Mouse (Mus musculus): ENCODE measurements around the gene Lrrc52. TPM values are rescaled to one million over a fixed set of nuclear protein-coding genes. Genes with fewer than 3 reads are reported as not detected.

Lrrc52 gene
- polyA plus RNA-seq, 1 experiment from 2014 or later, result 0.12 TPM

DNA sequence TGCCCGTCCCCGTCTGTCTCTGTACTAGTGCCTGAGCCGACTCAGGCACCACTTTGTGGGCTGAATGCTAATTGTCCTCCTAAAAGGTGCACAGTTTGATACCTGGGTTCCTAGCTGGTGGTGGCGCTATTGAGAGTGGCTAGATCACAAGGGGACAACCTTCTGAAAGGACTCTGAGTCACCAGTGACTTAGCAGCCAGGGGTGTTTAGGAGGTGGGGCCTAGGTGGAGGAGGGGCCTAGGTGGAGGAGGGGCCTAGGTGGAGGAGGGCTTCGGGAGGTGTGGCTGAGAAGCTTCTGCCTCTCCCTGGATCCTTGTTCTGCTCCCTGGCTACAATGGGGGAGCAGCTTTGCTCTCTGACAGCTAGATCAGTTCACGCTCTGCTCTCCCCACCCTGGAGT is 20.1 kb downstream of the Lrrc52 start:
- Histone ChIP-seq H3K4me2 (ENCODE audit: low read depth, low read length) (no peak overlapping the region), H3K4me1 (ENCODE audit: control insufficient read depth, low read depth, low read length) (peaks cover 11% of the 10 kb centered on the region), H3K4me3 (ENCODE audit: low read depth, low read length) (no peak overlapping the region), H3K27ac (ENCODE audit: low read length) (no peak overlapping the region), H3K9ac (ENCODE audit: low read depth, low read length) (no peak overlapping the region), H3K36me3 (ENCODE audit: control insufficient read depth, insufficient read depth) (no peaks in the 10 kb centered on the region), H3K27me3 (ENCODE audit: control insufficient read depth, insufficient read depth, low read depth, low read length) (no peaks in the 10 kb centered on the region), H3K9me3 (replicated peaks; ENCODE audit: control insufficient read depth, low read length) (no peaks in the 10 kb centered on the region)
- WGBS (ENCODE audit: insufficient replicate concordance), result 80% methylated on average over 6 of the region's 6 CpGs
- peak; percentile 60 for ATAC-seq (ENCODE audit: low read depth)

DNA sequence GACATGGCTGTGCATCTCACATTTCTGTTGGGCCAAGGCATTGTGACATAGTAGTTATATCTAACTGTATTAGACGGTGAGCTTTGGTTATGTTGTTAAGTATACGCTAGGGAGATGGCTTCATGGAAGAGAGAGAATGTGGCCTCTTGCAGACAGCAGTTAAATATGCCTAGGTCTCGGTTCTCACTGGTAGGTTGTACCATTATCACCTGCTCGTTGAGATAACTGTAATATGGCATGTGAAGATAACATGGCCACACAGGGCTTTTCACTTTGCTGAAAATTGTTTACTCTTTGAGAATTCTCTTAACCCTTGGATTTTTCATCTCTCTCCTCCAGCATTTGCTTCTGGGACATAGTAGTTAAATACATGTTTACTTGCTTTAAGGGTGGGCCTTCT is 21.4 kb downstream of the Lrrc52 start:
- Histone ChIP-seq H3K4me1 (ENCODE audit: control insufficient read depth, low read depth, low read length) (peaks cover 11% of the 10 kb centered on the region), H3K4me3 (ENCODE audit: low read depth, low read length) (no peak overlapping the region), H3K9ac (ENCODE audit: low read depth, low read length) (no peak overlapping the region), H3K9me3 (replicated peaks; ENCODE audit: control insufficient read depth, low read length) (no peaks in the 10 kb centered on the region), H3K27ac (ENCODE audit: low read length) (0 out of 2 replicates have a peak overlapping the region, but pooled peaks have one; percentile 20), H3K4me2 (ENCODE audit: low read depth, low read length) (no peak overlapping the region), H3K27me3 (ENCODE audit: control insufficient read depth, insufficient read depth, low read depth, low read length) (no peaks in the 10 kb centered on the region), H3K36me3 (ENCODE audit: control insufficient read depth, insufficient read depth) (no peaks in the 10 kb centered on the region)
- ATAC-seq (ENCODE audit: low read depth), result peak; percentile 88
- 34% methylated on average over 4 of the region's 4 CpGs for WGBS (ENCODE audit: insufficient replicate concordance)

DNA sequence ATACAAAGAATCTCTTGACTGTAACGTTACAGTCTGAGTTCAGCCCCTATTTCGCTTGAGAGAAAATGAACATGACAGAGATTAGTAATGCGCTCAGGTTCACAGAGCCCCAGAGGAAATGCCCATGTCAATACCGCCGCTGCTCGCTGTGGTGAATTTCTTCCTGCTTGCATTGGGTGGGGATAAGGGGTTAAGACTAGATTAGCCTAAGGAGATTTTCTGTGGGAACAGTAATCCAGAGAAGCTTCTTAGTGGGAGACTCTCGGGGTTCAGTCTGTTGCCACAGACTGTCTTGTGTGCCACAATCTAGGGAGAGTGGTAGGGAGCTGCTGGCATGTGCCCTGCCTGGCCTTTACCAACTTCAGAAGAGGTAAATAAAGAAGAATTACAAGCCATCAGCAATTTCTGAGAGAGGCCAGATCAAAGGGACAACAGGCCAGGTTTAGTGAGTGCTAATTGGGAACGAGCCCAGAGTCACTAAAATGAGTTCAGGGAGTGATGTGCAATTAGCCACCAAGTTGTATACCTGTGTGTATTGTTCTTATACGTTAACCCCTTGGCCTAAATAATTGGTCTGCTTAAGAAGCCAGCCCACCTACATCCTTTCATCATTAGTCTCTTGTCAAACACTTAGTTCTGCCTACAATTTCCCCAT is 28.2 kb downstream of the Lrrc52 start:
- WGBS (ENCODE audit: insufficient replicate concordance), result 51% methylated on average over 9 of the region's 9 CpGs
- ATAC-seq (ENCODE audit: low read depth), result no peak
- Histone ChIP-seq H3K9me3 (replicated peaks; ENCODE audit: control insufficient read depth, low read length) (no peaks in the 10 kb centered on the region), H3K4me3 (ENCODE audit: low read depth, low read length) (no peak overlapping the region), H3K4me1 (ENCODE audit: control insufficient read depth, low read depth, low read length) (no peaks in the 10 kb centered on the region), H3K27ac (ENCODE audit: low read length) (no peak overlapping the region), H3K27me3 (ENCODE audit: control insufficient read depth, insufficient read depth, low read depth, low read length) (no peaks in the 10 kb centered on the region), H3K36me3 (ENCODE audit: control insufficient read depth, insufficient read depth) (no peaks in the 10 kb centered on the region), H3K9ac (ENCODE audit: low read depth, low read length) (no peak overlapping the region), H3K4me2 (ENCODE audit: low read depth, low read length) (no peak overlapping the region)

DNA sequence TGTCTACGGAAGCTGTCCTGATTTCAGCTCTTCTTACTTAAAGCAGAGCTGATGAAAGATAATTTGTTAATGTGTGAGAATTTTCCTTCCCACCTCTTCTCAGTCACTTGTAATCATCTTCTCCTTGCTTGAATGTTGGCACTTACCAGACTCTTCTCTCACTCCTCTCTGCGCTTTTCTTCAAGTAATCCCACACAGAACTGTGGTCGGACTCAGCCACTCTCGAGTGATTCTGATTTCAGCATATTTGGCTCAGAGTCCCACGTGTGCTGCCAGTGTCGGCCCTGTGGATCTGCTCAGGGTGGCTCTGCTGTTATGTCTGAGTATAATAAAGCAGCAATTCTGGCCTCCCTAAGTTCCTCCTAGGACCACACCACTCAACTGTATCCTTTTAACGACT is 29.5 kb downstream of the Lrrc52 start:
- Histone ChIP-seq H3K4me2 (ENCODE audit: low read depth, low read length) (no peak overlapping the region), H3K9ac (ENCODE audit: low read depth, low read length) (no peak overlapping the region), H3K9me3 (replicated peaks; ENCODE audit: control insufficient read depth, low read length) (no peaks in the 10 kb centered on the region), H3K27ac (ENCODE audit: low read length) (no peak overlapping the region), H3K4me1 (ENCODE audit: control insufficient read depth, low read depth, low read length) (no peaks in the 10 kb centered on the region), H3K4me3 (ENCODE audit: low read depth, low read length) (no peak overlapping the region), H3K27me3 (ENCODE audit: control insufficient read depth, insufficient read depth, low read depth, low read length) (no peaks in the 10 kb centered on the region), H3K36me3 (ENCODE audit: control insufficient read depth, insufficient read depth) (no peaks in the 10 kb centered on the region)
- 63% methylated on average over 7 of the region's 7 CpGs for WGBS (ENCODE audit: insufficient replicate concordance)
- no peak for ATAC-seq (ENCODE audit: low read depth)

DNA sequence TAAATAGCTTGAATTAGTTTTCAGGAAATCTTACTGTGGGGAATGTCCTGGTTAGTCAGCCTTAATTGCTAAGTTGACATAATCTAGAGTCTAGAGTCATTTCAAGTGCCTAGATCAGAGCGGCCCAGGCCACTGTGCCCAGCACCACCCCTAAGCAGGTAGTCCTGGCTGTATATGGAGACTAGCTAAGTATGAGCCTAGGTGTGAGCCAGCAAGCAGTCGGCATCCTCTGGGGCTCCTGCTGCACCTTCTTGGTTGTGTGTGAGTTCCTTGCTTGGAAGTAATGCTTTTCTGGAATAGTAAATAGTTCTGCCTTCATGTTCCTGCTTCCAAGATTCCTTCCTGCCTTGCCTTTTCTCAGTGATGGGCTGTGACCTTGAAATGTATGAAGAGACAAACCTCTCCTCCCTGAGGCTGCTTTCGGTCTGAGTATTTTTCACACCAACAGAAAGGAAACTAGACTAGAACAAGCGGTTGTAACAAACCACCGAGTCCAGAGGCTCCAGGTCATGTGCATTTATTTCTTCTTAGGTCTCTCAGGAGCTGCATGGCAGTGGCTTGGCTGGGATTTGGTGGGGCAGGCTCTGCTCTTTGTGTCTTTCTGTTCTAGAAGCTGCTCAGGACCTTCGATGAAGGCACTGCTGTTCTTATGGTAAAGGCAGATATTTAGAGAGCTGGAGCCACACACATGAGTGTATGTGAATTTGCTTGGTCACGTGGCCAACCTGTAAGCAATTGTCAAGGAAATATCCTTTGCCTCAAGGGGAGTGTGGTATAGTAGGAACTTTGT is 30.2 kb downstream of the Lrrc52 start:
- Histone ChIP-seq H3K4me1 (ENCODE audit: control insufficient read depth, low read depth, low read length) (no peaks in the 10 kb centered on the region), H3K9me3 (replicated peaks; ENCODE audit: control insufficient read depth, low read length) (no peaks in the 10 kb centered on the region), H3K27me3 (ENCODE audit: control insufficient read depth, insufficient read depth, low read depth, low read length) (no peaks in the 10 kb centered on the region; the same call in 1 of the 2 replicates), H3K36me3 (ENCODE audit: control insufficient read depth, insufficient read depth) (no peaks in the 10 kb centered on the region), H3K9ac (ENCODE audit: low read depth, low read length) (no peak overlapping the region), H3K27ac (ENCODE audit: low read length) (no peak overlapping the region), H3K4me2 (ENCODE audit: low read depth, low read length) (no peak overlapping the region), H3K4me3 (ENCODE audit: low read depth, low read length) (no peak overlapping the region)
- no peak for ATAC-seq (ENCODE audit: low read depth)
- 63% methylated on average over 7 of the region's 7 CpGs for WGBS (ENCODE audit: insufficient replicate concordance)

DNA sequence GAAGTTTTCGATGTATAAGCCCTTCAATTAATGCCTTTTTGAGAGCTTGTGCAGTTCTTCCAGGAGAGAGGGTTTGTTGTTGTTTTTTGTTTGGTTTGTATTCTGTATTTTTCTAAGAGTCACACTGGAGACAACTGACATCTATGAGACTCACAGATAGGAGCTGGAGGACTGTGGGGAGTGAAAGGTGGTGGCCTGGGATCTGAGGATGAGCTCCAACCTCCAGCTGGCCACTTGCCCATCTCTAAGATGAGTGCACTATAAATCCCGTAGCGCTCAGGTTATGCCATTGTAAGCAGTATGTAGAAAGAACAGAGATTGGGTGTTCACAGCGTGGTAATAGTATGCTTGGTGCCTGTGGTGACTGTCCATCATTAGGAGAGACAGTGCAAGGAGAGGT is 31.6 kb downstream of the Lrrc52 start:
- WGBS (ENCODE audit: insufficient replicate concordance), result 65% methylated on average over 4 of the region's 4 CpGs
- Histone ChIP-seq H3K36me3 (ENCODE audit: control insufficient read depth, insufficient read depth) (no peaks in the 10 kb centered on the region), H3K4me3 (ENCODE audit: low read depth, low read length) (no peak overlapping the region), H3K9ac (ENCODE audit: low read depth, low read length) (no peak overlapping the region), H3K4me2 (ENCODE audit: low read depth, low read length) (no peak overlapping the region), H3K27ac (ENCODE audit: low read length) (no peak overlapping the region), H3K27me3 (ENCODE audit: control insufficient read depth, insufficient read depth, low read depth, low read length) (no peaks in the 10 kb centered on the region; the same call in 1 of the 2 replicates), H3K9me3 (replicated peaks; ENCODE audit: control insufficient read depth, low read length) (no peaks in the 10 kb centered on the region), H3K4me1 (ENCODE audit: control insufficient read depth, low read depth, low read length) (no peaks in the 10 kb centered on the region)
- no peak for ATAC-seq (ENCODE audit: low read depth)

DNA sequence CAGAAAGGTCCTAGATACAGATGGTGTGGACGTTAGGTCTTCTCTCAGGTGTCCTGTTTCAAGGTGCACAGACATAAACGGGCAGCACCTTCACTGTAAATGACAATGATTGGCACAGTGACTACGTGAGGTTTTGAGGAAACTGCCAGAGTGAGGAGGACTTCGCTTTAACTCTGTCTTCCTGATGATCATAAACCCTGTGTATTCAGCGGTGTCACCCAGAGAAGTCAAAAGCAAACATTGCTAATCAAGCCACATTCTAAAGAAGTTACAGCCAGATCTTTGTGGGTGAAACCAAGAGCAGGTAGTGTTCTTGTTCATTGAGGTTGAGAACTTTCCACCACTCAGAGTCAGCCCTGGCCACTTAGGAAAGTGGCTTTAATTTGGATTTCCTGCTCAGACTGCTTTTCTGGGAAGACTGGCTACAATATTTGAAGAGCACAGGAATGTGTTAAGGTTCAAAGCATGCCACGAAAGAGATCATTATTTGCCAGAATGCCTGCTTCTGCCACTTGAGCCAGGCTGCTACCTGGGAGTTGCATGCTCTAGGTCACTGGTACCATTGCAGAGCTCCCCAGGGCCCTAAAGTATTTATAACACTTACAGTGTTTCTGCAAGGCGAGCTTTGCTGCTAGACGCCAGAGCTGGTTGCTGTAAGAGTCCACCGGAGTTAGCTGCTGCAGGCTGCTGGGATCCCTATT is 35.5 kb downstream of the Lrrc52 start:
- H3K4me3 ChIP-seq (ENCODE audit: low read depth, low read length), result no peak overlapping the region
- H3K36me3 ChIP-seq (ENCODE audit: control insufficient read depth, insufficient read depth), result no peaks in the 10 kb centered on the region
- ATAC-seq (ENCODE audit: low read depth), result no peak
- H3K9ac ChIP-seq (ENCODE audit: low read depth, low read length), result no peak overlapping the region
- H3K9me3 ChIP-seq (replicated peaks; ENCODE audit: control insufficient read depth, low read length), result no peaks in the 10 kb centered on the region
- no peak overlapping the region for H3K4me2 ChIP-seq (ENCODE audit: low read depth, low read length)
- no peaks in the 10 kb centered on the region for H3K4me1 ChIP-seq (ENCODE audit: control insufficient read depth, low read depth, low read length)
- WGBS (ENCODE audit: insufficient replicate concordance), result 45% methylated on average over 9 of the region's 9 CpGs
- H3K27ac ChIP-seq (ENCODE audit: low read length), result no peak overlapping the region
- H3K27me3 ChIP-seq (ENCODE audit: control insufficient read depth, insufficient read depth, low read depth, low read length), result no peaks in the 10 kb centered on the region; the same call in 1 of the 2 replicates

DNA sequence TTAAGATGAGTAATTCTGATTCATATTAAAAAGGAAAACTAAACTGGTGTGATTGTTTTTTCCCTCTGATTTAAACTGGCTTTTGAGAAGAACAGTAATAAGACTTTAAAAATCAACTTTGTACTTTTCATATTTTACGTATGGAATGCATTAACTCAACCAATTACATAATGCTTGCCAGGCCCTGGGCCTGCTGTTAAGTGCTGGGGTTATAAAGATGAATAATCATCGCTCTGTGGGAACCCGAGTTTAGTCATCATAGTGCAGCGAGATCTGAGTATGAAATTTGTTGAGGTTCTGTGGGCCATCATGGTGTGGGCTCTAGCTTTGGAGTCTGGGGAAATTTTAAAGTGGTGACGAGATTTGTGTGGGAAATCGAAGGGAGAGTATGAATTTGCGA is 39.9 kb downstream of the Lrrc52 start:
- no peak for ATAC-seq (ENCODE audit: low read depth)
- 56% methylated on average over 7 of the region's 7 CpGs for WGBS (ENCODE audit: insufficient replicate concordance)
- no peaks in the 10 kb centered on the region for H3K9me3 ChIP-seq (replicated peaks; ENCODE audit: control insufficient read depth, low read length)
- H3K27ac ChIP-seq (ENCODE audit: low read length), result no peak overlapping the region
- H3K4me3 ChIP-seq (ENCODE audit: low read depth, low read length), result no peak overlapping the region
- H3K27me3 ChIP-seq (ENCODE audit: control insufficient read depth, insufficient read depth, low read depth, low read length), result no peaks in the 10 kb centered on the region; the same call in 1 of the 2 replicates
- H3K36me3 ChIP-seq (ENCODE audit: control insufficient read depth, insufficient read depth), result no peaks in the 10 kb centered on the region
- H3K9ac ChIP-seq (ENCODE audit: low read depth, low read length), result no peak overlapping the region
- no peak overlapping the region for H3K4me2 ChIP-seq (ENCODE audit: low read depth, low read length)
- no peaks in the 10 kb centered on the region for H3K4me1 ChIP-seq (ENCODE audit: control insufficient read depth, low read depth, low read length)

DNA sequence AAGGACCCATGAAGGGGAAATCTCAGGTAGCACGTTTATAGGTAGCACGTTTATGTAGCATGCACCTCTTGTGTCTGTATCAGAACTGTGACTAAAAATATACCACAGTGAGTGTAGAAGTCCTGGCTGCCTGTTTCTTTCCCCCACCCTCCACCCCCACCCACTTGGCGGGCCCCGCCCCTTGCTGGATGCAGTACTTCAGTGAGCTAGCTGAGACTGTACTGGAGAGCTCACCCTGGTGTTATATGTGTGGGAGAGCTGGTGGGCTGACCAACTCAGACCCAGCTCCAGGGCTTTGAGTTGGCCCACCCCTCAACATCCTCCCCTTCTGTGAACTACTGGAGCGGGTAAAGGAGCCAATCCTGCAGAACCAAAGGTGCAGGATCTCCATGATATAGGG is 41.0 kb downstream of the Lrrc52 start:
- no peak overlapping the region for H3K27ac ChIP-seq (ENCODE audit: low read length)
- no peaks in the 10 kb centered on the region for H3K9me3 ChIP-seq (replicated peaks; ENCODE audit: control insufficient read depth, low read length)
- H3K4me3 ChIP-seq (ENCODE audit: low read depth, low read length), result no peak overlapping the region
- no peaks in the 10 kb centered on the region for H3K4me1 ChIP-seq (ENCODE audit: control insufficient read depth, low read depth, low read length)
- no peaks in the 10 kb centered on the region for H3K27me3 ChIP-seq (ENCODE audit: control insufficient read depth, insufficient read depth, low read depth, low read length)
- H3K36me3 ChIP-seq (ENCODE audit: control insufficient read depth, insufficient read depth), result no peaks in the 10 kb centered on the region
- no peak overlapping the region for H3K9ac ChIP-seq (ENCODE audit: low read depth, low read length)
- no peak for ATAC-seq (ENCODE audit: low read depth)
- 60% methylated on average over 5 of the region's 5 CpGs for WGBS (ENCODE audit: insufficient replicate concordance)
- H3K4me2 ChIP-seq (ENCODE audit: low read depth, low read length), result no peak overlapping the region
